Mouse (Mus musculus): ENCODE results near the gene Slc25a14. TPM values are rescaled to one million over a fixed set of nuclear protein-coding genes. Genes with fewer than 3 reads are reported as not detected.

Gene Slc25a14
- 7.0 and 8.1 TPM in 2 replicates for polyA plus RNA-seq (2015; fragmentation: Nextera tagmentation; extraction: Ambion mirVana)

- WGBS, result 21% methylated on average over 38 of the region's 38 CpGs
- no peaks in the 10 kb centered on the region for H3K9me3 ChIP-seq (ENCODE audit: control insufficient read depth, low read length)
- H3K36me3 ChIP-seq (ENCODE audit: control insufficient read depth, insufficient read depth, low read length), result no peaks in the 10 kb centered on the region
- TF ChIP-seq CTCF (IDR thresholded peaks at IDR 0.05; ENCODE audit: low read depth), result no peak
- TF ChIP-seq EP300 (optimal IDR thresholded peaks at IDR 0.05), result no peak
- peak; percentile 82 for DNase-seq (ENCODE audit: low spot score)
- H3K4me1 ChIP-seq (replicated peaks; ENCODE audit: control insufficient read depth, insufficient read depth), result no peaks in the 10 kb centered on the region
- H3K4me3 ChIP-seq (ENCODE audit: low read depth, low read length), result peak within 1 kb of the TSS; percentile 56
- peak; percentile 94 for ATAC-seq (ENCODE audit: low FRiP score, low TSS enrichment)
- peak within 1 kb of the TSS; percentile 40 for H3K27ac ChIP-seq (replicated peaks)
- peak within 1 kb of the TSS; percentile 55 for H3K9ac ChIP-seq (ENCODE audit: low read length)
- peak within 1 kb of the TSS; percentile 52 for H3K4me2 ChIP-seq (replicated peaks; ENCODE audit: low read depth)
- H3K27me3 ChIP-seq (ENCODE audit: control insufficient read depth, insufficient read depth, low read length), result no peaks in the 10 kb centered on the region
These were observed at the start of gene Slc25a14 for GRCm38 (mm10) chrX:48623379-48624053. Gene Slc25a14, plus strand, starts transcription at chrX:48623413.

DNA sequence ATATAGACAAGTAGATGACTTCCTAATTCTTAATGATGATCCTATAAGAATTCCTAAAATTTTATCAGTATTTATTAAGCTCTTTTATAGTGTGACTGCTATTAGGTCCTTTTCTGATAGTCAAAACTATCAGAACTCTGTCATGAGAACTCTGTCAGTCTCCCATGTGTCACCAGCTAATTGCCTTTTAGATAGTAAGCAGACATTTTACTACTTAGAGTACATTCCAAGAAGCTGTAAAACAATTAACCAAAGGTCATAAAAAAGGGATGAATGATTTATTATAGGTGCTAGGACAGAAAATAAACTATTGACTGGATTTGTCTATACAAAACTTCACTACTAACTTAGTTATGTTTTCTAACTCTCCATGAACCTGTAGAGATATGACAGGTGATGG, 39.9 kb upstream of the Slc25a14 start:
- Histone ChIP-seq H3K36me3 (ENCODE audit: control insufficient read depth, insufficient read depth, low read length) (no peaks in the 10 kb centered on the region), H3K9ac (ENCODE audit: low read length) (no peak overlapping the region), H3K27me3 (ENCODE audit: control insufficient read depth, insufficient read depth, low read length) (no peaks in the 10 kb centered on the region), H3K4me2 (replicated peaks; ENCODE audit: low read depth) (no peak overlapping the region), H3K9me3 (ENCODE audit: control insufficient read depth, low read length) (no peaks in the 10 kb centered on the region), H3K4me1 (replicated peaks; ENCODE audit: control insufficient read depth, insufficient read depth) (no peaks in the 10 kb centered on the region), H3K4me3 (ENCODE audit: low read depth, low read length) (no peak overlapping the region), H3K27ac (replicated peaks) (no peak overlapping the region)
- TF ChIP-seq EP300 (optimal IDR thresholded peaks at IDR 0.05), result no peak
- TF ChIP-seq CTCF (IDR thresholded peaks at IDR 0.05; ENCODE audit: low read depth), result no peak
- ATAC-seq (ENCODE audit: low FRiP score, low TSS enrichment), result no peak
- no peak for DNase-seq (ENCODE audit: low spot score)

GRCm38 (mm10) chrX:48593721-48594098, 29.5 kb upstream of the Slc25a14 start:
- Histone ChIP-seq H3K4me1 (replicated peaks; ENCODE audit: control insufficient read depth, insufficient read depth) (no peaks in the 10 kb centered on the region), H3K27me3 (ENCODE audit: control insufficient read depth, insufficient read depth, low read length) (no peaks in the 10 kb centered on the region), H3K36me3 (ENCODE audit: control insufficient read depth, insufficient read depth, low read length) (no peaks in the 10 kb centered on the region), H3K9ac (ENCODE audit: low read length) (peak overlapping the region; percentile 64), H3K4me3 (ENCODE audit: low read depth, low read length) (peak overlapping the region; percentile 57), H3K4me2 (replicated peaks; ENCODE audit: low read depth) (peak overlapping the region; percentile 50), H3K27ac (replicated peaks) (peak overlapping the region; percentile 58; the same call in 1 of the 2 replicates), H3K9me3 (ENCODE audit: control insufficient read depth, low read length) (no peaks in the 10 kb centered on the region)
- 30% methylated on average over 11 of the region's 15 CpGs for WGBS
- DNase-seq (ENCODE audit: low spot score) (no peak), ATAC-seq (ENCODE audit: low FRiP score, low TSS enrichment) (peak; percentile 40; the same call in 1 of the 2 replicates)
- no peak for TF ChIP-seq EP300 (optimal IDR thresholded peaks at IDR 0.05)
- TF ChIP-seq CTCF (IDR thresholded peaks at IDR 0.05; ENCODE audit: low read depth), result no peak

DNA sequence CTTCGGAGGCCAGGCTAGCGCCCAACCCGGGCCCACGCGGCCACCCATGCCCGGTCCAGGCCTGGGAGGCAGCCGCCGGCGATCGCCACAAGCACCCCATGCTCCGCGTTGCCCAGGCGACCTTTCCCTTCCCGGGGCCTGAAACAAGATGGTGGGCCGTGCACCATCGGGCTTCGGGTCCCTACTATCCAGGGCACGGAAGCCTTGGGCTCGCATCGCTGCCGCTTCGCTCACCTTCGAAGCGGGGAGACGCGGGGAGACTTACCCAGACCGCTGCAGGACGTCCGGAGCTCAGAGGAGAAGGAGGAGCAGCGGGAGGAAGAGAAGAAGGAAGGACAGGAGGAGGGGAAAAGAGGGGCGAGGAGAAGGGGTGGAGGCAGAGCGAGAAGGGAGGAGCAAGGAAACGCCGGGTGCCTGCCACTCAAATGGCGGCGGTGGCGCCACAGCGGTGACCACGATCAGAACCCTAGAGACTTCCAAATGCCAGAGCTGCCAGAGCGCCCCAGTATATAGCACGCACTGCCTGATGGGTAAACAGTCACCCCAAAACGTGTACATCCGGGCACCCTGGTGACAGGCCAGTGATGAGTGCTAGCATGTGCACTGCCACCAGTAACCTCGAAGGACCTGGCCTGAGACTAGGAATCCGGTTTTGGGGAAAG, 29.0 kb upstream of the Slc25a14 start, which contains the start of gene Zfp280c:
Gene Zfp280c (minus strand): TSS at position 406 of the 662 bp plus-strand sequence.
- H3K36me3 ChIP-seq (ENCODE audit: control insufficient read depth, insufficient read depth, low read length), result no peaks in the 10 kb centered on the region
- H3K9me3 ChIP-seq (ENCODE audit: control insufficient read depth, low read length), result no peaks in the 10 kb centered on the region
- DNase-seq (ENCODE audit: low spot score) (peak; percentile 69), ATAC-seq (ENCODE audit: low FRiP score, low TSS enrichment) (peak; percentile 91)
- H3K27ac ChIP-seq (replicated peaks), result peak within 1 kb of the TSS; percentile 58; the same call in 1 of the 2 replicates
- 17% methylated on average over 38 of the region's 45 CpGs for WGBS
- H3K4me2 ChIP-seq (replicated peaks; ENCODE audit: low read depth), result peak within 1 kb of the TSS; percentile 50
- H3K27me3 ChIP-seq (ENCODE audit: control insufficient read depth, insufficient read depth, low read length), result no peaks in the 10 kb centered on the region
- H3K4me1 ChIP-seq (replicated peaks; ENCODE audit: control insufficient read depth, insufficient read depth), result no peaks in the 10 kb centered on the region
- TF ChIP-seq CTCF (IDR thresholded peaks at IDR 0.05; ENCODE audit: low read depth) (no peak), EP300 (optimal IDR thresholded peaks at IDR 0.05) (no peak)
- peak within 1 kb of the TSS; percentile 57 for H3K4me3 ChIP-seq (ENCODE audit: low read depth, low read length)
- H3K9ac ChIP-seq (ENCODE audit: low read length), result peak within 1 kb of the TSS; percentile 64

DNA sequence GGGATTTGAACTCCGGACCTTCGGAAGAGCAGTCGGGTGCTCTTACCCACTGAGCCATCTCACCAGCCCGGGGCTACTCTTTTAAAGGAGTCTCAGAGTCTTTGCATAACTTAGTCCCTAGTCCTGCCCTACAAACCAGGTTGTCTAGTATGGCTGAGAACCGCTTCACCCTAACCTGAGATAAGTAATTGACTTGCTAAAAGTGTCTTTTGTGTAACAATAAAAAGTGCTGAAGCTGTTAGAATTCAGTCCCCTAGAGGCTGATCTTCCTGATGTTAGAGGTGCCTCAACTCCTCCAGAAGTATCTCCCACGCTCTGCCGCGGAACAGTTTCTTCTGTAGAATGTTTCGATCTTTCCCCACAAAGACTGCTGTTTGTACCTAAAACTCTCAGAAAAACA, 27.2 kb upstream of the Slc25a14 start:
- Histone ChIP-seq H3K4me3 (ENCODE audit: low read depth, low read length) (no peak overlapping the region), H3K9me3 (ENCODE audit: control insufficient read depth, low read length) (no peaks in the 10 kb centered on the region), H3K36me3 (ENCODE audit: control insufficient read depth, insufficient read depth, low read length) (no peaks in the 10 kb centered on the region), H3K27ac (replicated peaks) (no peak overlapping the region), H3K4me2 (replicated peaks; ENCODE audit: low read depth) (no peak overlapping the region), H3K9ac (ENCODE audit: low read length) (no peak overlapping the region), H3K4me1 (replicated peaks; ENCODE audit: control insufficient read depth, insufficient read depth) (no peaks in the 10 kb centered on the region), H3K27me3 (ENCODE audit: control insufficient read depth, insufficient read depth, low read length) (no peaks in the 10 kb centered on the region)
- ATAC-seq (ENCODE audit: low FRiP score, low TSS enrichment) (no peak), DNase-seq (ENCODE audit: low spot score) (no peak)
- 76% methylated on average over 9 of the region's 9 CpGs for WGBS
- TF ChIP-seq CTCF (IDR thresholded peaks at IDR 0.05; ENCODE audit: low read depth), result no peak
- no peak for TF ChIP-seq EP300 (optimal IDR thresholded peaks at IDR 0.05)

- Histone ChIP-seq H3K9ac (ENCODE audit: low read length) (no peak overlapping the region), H3K4me1 (replicated peaks; ENCODE audit: control insufficient read depth, insufficient read depth) (no peaks in the 10 kb centered on the region), H3K27me3 (ENCODE audit: control insufficient read depth, insufficient read depth, low read length) (no peaks in the 10 kb centered on the region), H3K4me2 (replicated peaks; ENCODE audit: low read depth) (no peak overlapping the region), H3K4me3 (ENCODE audit: low read depth, low read length) (no peak overlapping the region), H3K9me3 (ENCODE audit: control insufficient read depth, low read length) (no peaks in the 10 kb centered on the region), H3K27ac (replicated peaks) (no peak overlapping the region), H3K36me3 (ENCODE audit: control insufficient read depth, insufficient read depth, low read length) (no peaks in the 10 kb centered on the region)
- DNase-seq (ENCODE audit: low spot score) (no peak), ATAC-seq (ENCODE audit: low FRiP score, low TSS enrichment) (no peak)
- TF ChIP-seq CTCF (IDR thresholded peaks at IDR 0.05; ENCODE audit: low read depth) (no peak), EP300 (optimal IDR thresholded peaks at IDR 0.05) (no peak)
- WGBS, result 83% methylated on average over 5 of the region's 5 CpGs
These were observed 26.3 kb upstream of the Slc25a14 start for GRCm38 (mm10) chrX:48596906-48597305.
